Mouse (Mus musculus): ENCODE results near the gene Arl4d. TPM values are rescaled to one million over a fixed set of nuclear protein-coding genes. Genes with fewer than 3 reads are reported as not detected.

Gene Arl4d
- 1 to 10 TPM; 1.4 to 1.5 TPM for polyA plus RNA-seq (2012; fragmentation: generic; extraction: Trizol)

GRCm38 (mm10) chr11:101664825-101665635 lies at the start of gene Arl4d:
TSS of gene Arl4d (plus strand) at chr11:101665541.

GRCm38 (mm10) chr11:101626995-101627856 lies 38.1 kb upstream of the Arl4d start, which contains the start of gene Rdm1:
TSS of gene Rdm1 (plus strand) at chr11:101627195.

Other genes starting within 250 kb of the Arl4d start
- gene Aarsd1, start 247.9 kb upstream of the Arl4d start, polyA plus RNA-seq (2012; fragmentation: generic; extraction: Trizol): 100 to 1,000 TPM in 1 of 2 experiments, 10 to 100 TPM in 1; 55.6 to 118 TPM
- gene Gm27029, start 240.7 kb upstream of the Arl4d start, polyA plus RNA-seq (2012; fragmentation: generic; extraction: Trizol): 10 to 100 TPM in 1 of 2 experiments, 1 to 10 TPM in 1; 6.0 to 10.4 TPM
- 10 to 100 TPM in 1 of 2 experiments, 1 to 10 TPM in 1; 7.1 to 24.8 TPM for gene Rundc1, start 240.5 kb upstream of the Arl4d start, polyA plus RNA-seq (2012; fragmentation: generic; extraction: Trizol)
- gene Ptges3l, start 240.2 kb upstream of the Arl4d start, polyA plus RNA-seq (2012; fragmentation: generic; extraction: Trizol): 10 to 100 TPM in 1 of 2 experiments, 1 to 10 TPM in 1; 8.2 to 25.9 TPM
- gene Rpl27, start 223.2 kb upstream of the Arl4d start, polyA plus RNA-seq (2012; fragmentation: generic; extraction: Trizol): 1,000 to 10,000 TPM; 3,424 to 4,212 TPM
- gene Ifi35, start 217.1 kb upstream of the Arl4d start, polyA plus RNA-seq (2012; fragmentation: generic; extraction: Trizol): 10 to 100 TPM; 38.1 to 78.1 TPM
- 10 to 100 TPM; 41.4 to 62.3 TPM for gene Rnd2, start 200.5 kb upstream of the Arl4d start, polyA plus RNA-seq (2012; fragmentation: generic; extraction: Trizol)
- 100 to 1,000 TPM; 270 to 433 TPM for gene Vat1, start 199.3 kb upstream of the Arl4d start, polyA plus RNA-seq (2012; fragmentation: generic; extraction: Trizol)
- gene Brca1, start 113.6 kb upstream of the Arl4d start, polyA plus RNA-seq (2012; fragmentation: generic; extraction: Trizol): 1 to 10 TPM in 1 of 2 experiments, under 1 TPM in 1; 0.53 to 2.7 TPM
- 10 to 100 TPM in 1 of 2 experiments, 1 to 10 TPM in 1; 3.3 to 49.8 TPM for gene Nbr1, start 113.4 kb upstream of the Arl4d start, polyA plus RNA-seq (2012; fragmentation: generic; extraction: Trizol)
- 10 to 100 TPM in 1 of 2 experiments, 1 to 10 TPM in 1; 4.5 to 21.6 TPM for gene Tmem106a, start 83.3 kb upstream of the Arl4d start, polyA plus RNA-seq (2012; fragmentation: generic; extraction: Trizol)
- gene Gm11634, start 66.3 kb upstream of the Arl4d start, polyA plus RNA-seq (2012; fragmentation: generic; extraction: Trizol): not detected
- 10 to 100 TPM; 25.2 to 58.0 TPM for gene Rdm1, start 38.3 kb upstream of the Arl4d start, polyA plus RNA-seq (2012; fragmentation: generic; extraction: Trizol)
- 10 to 100 TPM in 1 of 2 experiments, 1 to 10 TPM in 1; 8.0 to 23.3 TPM for gene Dhx8, start 67.4 kb downstream of the Arl4d start, polyA plus RNA-seq (2012; fragmentation: generic; extraction: Trizol)
- gene Etv4, start 119.8 kb downstream of the Arl4d start, polyA plus RNA-seq (2012; fragmentation: generic; extraction: Trizol): 100 to 1,000 TPM in 1 of 2 experiments, 1 to 10 TPM in 1; 7.3 to 119 TPM
- under 1 TPM in 1 of 2 experiments, not detected in 1; 0.98 TPM for gene Meox1, start 228.8 kb downstream of the Arl4d start, polyA plus RNA-seq (2012; fragmentation: generic; extraction: Trizol)